Comparison of ENCODE assay signal across 1 mouse cellular context in genomic region chr12:71048561-71048960, GRCm38 (mm10).
TF ChIP-seq lines count a peak whose summit lies in the region.

No protein-coding gene starts in this region.

TF ChIP-seq in CH12.LX, 34 proteins besides CTCF, POLR2A, EP300 and RAD21 (continued from another document):
- TF ChIP-seq ZKSCAN1 (IDR thresholded peaks at IDR 0.05; ENCODE audit: borderline replicate concordance, low read depth, low read length) (no peak), ZNF384 (IDR thresholded peaks at IDR 0.05; ENCODE audit: low read depth, low read length) (peak; percentile 93), MXI1 (IDR thresholded peaks at IDR 0.05; ENCODE audit: low read depth, low read length) (no peak), IRF4 (IDR thresholded peaks at IDR 0.05; ENCODE audit: low read depth, low read length) (peak; percentile 92), ETS1 (conservative IDR thresholded peaks at IDR 0.05; ENCODE audit: low read depth, low read length) (peak; percentile 21; the same call in 1 of the 2 replicates), SMC3 (IDR thresholded peaks at IDR 0.05; ENCODE audit: low read depth, low read length) (no peak), USF1 (IDR thresholded peaks at IDR 0.05; ENCODE audit: low read depth, low read length) (no peak)
